ENCODE assay signal across 12 mouse cellular contexts in the genomic region with DNA sequence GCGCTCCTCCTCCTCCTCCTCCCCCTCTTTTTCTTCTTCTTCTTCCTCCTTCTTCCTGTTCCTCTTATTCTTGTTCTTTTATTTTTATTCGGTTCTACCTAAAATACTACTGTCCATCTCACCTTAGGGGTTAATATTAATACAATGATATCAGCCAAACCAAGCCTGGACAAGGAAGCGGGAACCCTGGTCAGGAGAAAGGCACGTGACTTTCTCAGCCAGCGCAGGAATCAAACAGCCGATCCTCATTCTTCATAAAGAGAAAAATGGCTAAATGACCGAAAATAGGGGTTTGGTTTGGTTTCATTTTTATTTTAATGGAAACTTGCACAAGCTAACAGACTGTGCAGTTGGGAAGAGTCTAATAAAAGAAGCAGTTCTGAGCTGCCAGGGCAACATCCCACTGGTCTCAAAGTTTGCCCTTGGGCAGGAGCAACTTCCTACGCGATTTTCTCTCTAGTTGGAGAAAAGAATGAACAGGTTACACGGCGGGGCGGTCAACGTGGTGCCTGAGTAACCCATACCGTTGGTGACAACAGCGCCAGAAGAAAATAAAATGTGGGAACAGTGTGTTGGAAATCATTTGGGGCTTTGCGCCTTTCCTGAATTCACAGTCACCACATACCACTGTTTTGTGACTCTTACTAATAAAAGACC.
DNase-seq lines count a peak whose midpoint lies in the region; ATAC-seq and TF ChIP-seq lines count a peak whose summit lies in the region.
"Had no signal": no experiment of that assay in that cellular context is flagged by ENCODE, and none has a peak within 500 bp of the region (broad histone marks: within the 10 kb centered on the region; RNA-seq: fewer than 3 reads in every experiment).

No protein-coding gene starts in this region.

- H3K27ac ChIP-seq in hindbrain, embryonic 12.5 days: peak overlapping the region; percentile 41
- no peak overlapping the region for H3K27ac ChIP-seq in hindbrain, postnatal 0 days
- H3K27ac ChIP-seq in hindbrain, embryonic 13.5 days: peak overlapping the region; percentile 82
- H3K27ac ChIP-seq in thymus, adult 2 months (ENCODE audit: control insufficient read depth, insufficient read depth, low read length): no peak overlapping the region
- H3K27ac ChIP-seq: liver, embryonic 13.5 days; macrophage had no signal

- TF ChIP-seq CTCF in hindbrain, postnatal 0 days (IDR thresholded peaks at IDR 0.05; ENCODE audit: low read depth): no peak
- TF ChIP-seq CTCF in thymus, adult 2 months (IDR thresholded peaks at IDR 0.05; ENCODE audit: borderline replicate concordance, control insufficient read depth, extremely low read depth, insufficient read depth, low read length, poor library complexity): no peak

- H3K36me3 ChIP-seq in hindbrain, embryonic 12.5 days: no peaks in the 10 kb centered on the region
- H3K36me3 ChIP-seq in hindbrain, postnatal 0 days (ENCODE audit: insufficient read depth, low read length): no peaks in the 10 kb centered on the region
- no peaks in the 10 kb centered on the region for H3K36me3 ChIP-seq in hindbrain, embryonic 13.5 days
- peaks cover 6% of the 10 kb centered on the region for H3K36me3 ChIP-seq in thymus, adult 2 months (ENCODE audit: control insufficient read depth, insufficient read depth, low read length)
- H3K36me3 ChIP-seq: liver, embryonic 13.5 days had no signal

- H3K9me3 ChIP-seq in hindbrain, embryonic 12.5 days (replicated peaks): no peaks in the 10 kb centered on the region
- H3K9me3 ChIP-seq in hindbrain, postnatal 0 days (ENCODE audit: low read length): no peaks in the 10 kb centered on the region
- no peaks in the 10 kb centered on the region for H3K9me3 ChIP-seq in hindbrain, embryonic 13.5 days
- H3K9me3 ChIP-seq: liver, embryonic 13.5 days had no signal

- ATAC-seq in hindbrain, embryonic 12.5 days (ENCODE audit: low FRiP score): no peak
- no peak for ATAC-seq in hindbrain, postnatal 0 days
- no peak for ATAC-seq in hindbrain, embryonic 13.5 days (ENCODE audit: low FRiP score)

- H3K4me3 ChIP-seq in hindbrain, embryonic 12.5 days: no peak overlapping the region
- no peak overlapping the region for H3K4me3 ChIP-seq in hindbrain, postnatal 0 days (ENCODE audit: low read length)
- no peak overlapping the region for H3K4me3 ChIP-seq in hindbrain, embryonic 13.5 days
- H3K4me3 ChIP-seq in thymus, adult 2 months (ENCODE audit: control insufficient read depth, insufficient read depth, low read length): no peak overlapping the region
- H3K4me3 ChIP-seq: liver, embryonic 13.5 days had no signal

- WGBS in hindbrain, embryonic 12.5 days: 66% methylated on average over 16 of the region's 16 CpGs
- WGBS in hindbrain, postnatal 0 days: 70% methylated on average over 16 of the region's 16 CpGs
- 64% methylated on average over 16 of the region's 16 CpGs for WGBS in hindbrain, embryonic 13.5 days
- WGBS in thymus, adult 2 months: 71% methylated on average over 16 of the region's 16 CpGs

- no peak overlapping the region for H3K9ac ChIP-seq in hindbrain, embryonic 12.5 days
- no peak overlapping the region for H3K9ac ChIP-seq in hindbrain, postnatal 0 days (replicated peaks; ENCODE audit: low read length)
- no peak overlapping the region for H3K9ac ChIP-seq in hindbrain, embryonic 13.5 days
- H3K9ac ChIP-seq: liver, embryonic 13.5 days had no signal

- DNase-seq in hindbrain, postnatal 0 days (ENCODE audit: low spot score): no peak
- DNase-seq in kidney, adult 11 months: peak; percentile 17
- peak; percentile 22 to 30 for DNase-seq in kidney, postnatal 4 days
- no peak for DNase-seq in gastrocnemius, adult 8-10 months (ENCODE audit: low spot score in 2 of 2)
- no peak for DNase-seq in thymus, adult 2 months
- DNase-seq: cerebellum, adult 11-12 months; heart, postnatal 10 days; liver, embryonic 13.5 days; thymus, postnatal 25 days had no signal

- TF ChIP-seq POLR2A in thymus, adult 2 months (IDR thresholded peaks at IDR 0.05; ENCODE audit: control insufficient read depth, extremely low read depth, insufficient read depth, low read length, poor library complexity): no peak

- H3K4me1 ChIP-seq in hindbrain, embryonic 12.5 days: peaks cover 23% of the 10 kb centered on the region
- no peaks in the 10 kb centered on the region; the same call in 1 of the 2 replicates for H3K4me1 ChIP-seq in hindbrain, postnatal 0 days (ENCODE audit: insufficient read depth, low read length)
- peaks cover 36% of the 10 kb centered on the region for H3K4me1 ChIP-seq in hindbrain, embryonic 13.5 days (replicated peaks)
- H3K4me1 ChIP-seq in thymus, adult 2 months (replicated peaks; ENCODE audit: control insufficient read depth, insufficient read depth, low read length): no peaks in the 10 kb centered on the region

- peaks cover 5% of the 10 kb centered on the region for H3K27me3 ChIP-seq in hindbrain, embryonic 12.5 days
- peaks cover 9% of the 10 kb centered on the region; the same call in 1 of the 2 replicates for H3K27me3 ChIP-seq in hindbrain, postnatal 0 days (ENCODE audit: insufficient read depth, low read length)
- 0 out of 2 replicates have a peak, but pooled peaks cover 4% of the 10 kb centered on the region for H3K27me3 ChIP-seq in hindbrain, embryonic 13.5 days
- no peaks in the 10 kb centered on the region for H3K27me3 ChIP-seq in thymus, adult 2 months (ENCODE audit: control insufficient read depth, insufficient read depth, low read length)

- H3K4me2 ChIP-seq in hindbrain, embryonic 12.5 days (replicated peaks): no peak overlapping the region
- no peak overlapping the region; the same call in 1 of the 2 replicates for H3K4me2 ChIP-seq in hindbrain, postnatal 0 days (ENCODE audit: low read depth, low read length)
- H3K4me2 ChIP-seq in hindbrain, embryonic 13.5 days: peak overlapping the region; percentile 33
- H3K4me2 ChIP-seq: liver, embryonic 13.5 days had no signal

Comparison
In these comparisons a context has a peak if more than half of its experiments do, and no peak if none do; other contexts are left out.
1. H3K27ac ChIP-seq: peak in hindbrain, embryonic 12.5 days (single experiment) and hindbrain, embryonic 13.5 days (single experiment); none in hindbrain, postnatal 0 days (single experiment) and thymus, adult 2 months (single experiment).
2. DNase-seq: peak in kidney, adult 11 months (single experiment) and kidney, postnatal 4 days (2 of 2); none in hindbrain, postnatal 0 days (single experiment), gastrocnemius, adult 8-10 months (0 of 2) and thymus, adult 2 months (single experiment).